Mouse (Mus musculus) frontal cortex, adult (tissue): Measurements from ENCODE around the gene Tex264.
"Not testable (repeated sequence)": the region's sequence is repeated elsewhere in the genome, so short reads cannot be mapped to it uniquely, and the experiment has no call there.

ENCODE experiments used
- ATAC-seq: cut with Nextera tagmentation; 2 replicates; pipeline ENCODE4 v1.9.2; 2017; ENCODE audit warnings: mild to moderate bottlenecking, moderate library complexity, mixed read lengths; ENCODE audit not compliant: low TSS enrichment

Gene Tex264

GRCm38 (mm10) chr9:106664433-106664832, 21.3 kb downstream of the Tex264 start:
- peak; percentile 89 for ATAC-seq

GRCm38 (mm10) chr9:106663200-106663599, 22.5 kb downstream of the Tex264 start:
- ATAC-seq = no peak

- no peak for ATAC-seq
Observed at GRCm38 (mm10) chr9:106659935-106660334, 25.8 kb downstream of the Tex264 start.

GRCm38 (mm10) chr9:106659441-106659840, 26.3 kb downstream of the Tex264 start:
- ATAC-seq = no peak

DNA sequence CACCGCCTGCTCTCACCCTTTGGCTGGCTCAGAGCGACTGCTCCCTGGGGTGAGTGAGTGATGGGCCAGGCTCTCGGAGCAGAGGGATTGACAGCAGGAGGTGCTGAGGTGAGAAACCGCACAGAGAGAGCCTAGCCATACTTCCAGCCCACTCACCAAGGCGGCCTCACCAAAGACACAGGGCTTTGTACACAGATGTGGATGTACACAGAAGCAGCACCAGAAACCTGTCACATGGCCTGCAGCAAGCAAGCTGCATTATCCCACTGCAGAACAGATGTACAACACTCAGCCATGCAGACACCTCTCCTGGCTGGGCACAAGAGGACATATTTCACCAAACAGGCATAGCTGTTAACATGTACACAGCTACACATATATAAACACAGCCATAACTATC, 28.1 kb downstream of the Tex264 start:
- peak; percentile 21; the same call in 1 of the 2 replicates for ATAC-seq

DNA sequence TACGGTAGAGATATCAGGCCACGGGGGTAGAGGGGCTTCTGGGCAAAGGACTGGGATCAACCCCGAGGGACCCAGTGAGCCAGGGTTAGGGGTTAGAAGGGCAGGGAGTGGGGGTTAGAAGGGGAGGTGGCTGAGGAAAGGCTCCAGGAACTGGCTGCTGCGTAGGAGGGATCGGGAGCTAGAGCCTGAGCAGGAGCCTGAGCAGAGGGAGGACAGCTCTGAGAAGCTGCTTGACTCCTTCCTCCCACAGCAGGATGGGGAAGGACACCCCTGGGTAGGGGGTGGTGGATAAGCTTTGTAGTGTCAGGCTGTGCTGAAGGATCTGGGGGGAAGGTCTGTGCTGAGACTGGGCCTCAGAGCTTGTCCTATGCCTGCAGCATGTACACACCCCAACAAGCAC, 28.9 kb downstream of the Tex264 start:
- ATAC-seq = peak; percentile 38

GRCm38 (mm10) chr9:106655884-106656720, 29.6 kb downstream of the Tex264 start, which contains the start of gene Grm2:
Gene Grm2 (minus strand): TSS chr9:106656082.
- no peak for ATAC-seq

DNA sequence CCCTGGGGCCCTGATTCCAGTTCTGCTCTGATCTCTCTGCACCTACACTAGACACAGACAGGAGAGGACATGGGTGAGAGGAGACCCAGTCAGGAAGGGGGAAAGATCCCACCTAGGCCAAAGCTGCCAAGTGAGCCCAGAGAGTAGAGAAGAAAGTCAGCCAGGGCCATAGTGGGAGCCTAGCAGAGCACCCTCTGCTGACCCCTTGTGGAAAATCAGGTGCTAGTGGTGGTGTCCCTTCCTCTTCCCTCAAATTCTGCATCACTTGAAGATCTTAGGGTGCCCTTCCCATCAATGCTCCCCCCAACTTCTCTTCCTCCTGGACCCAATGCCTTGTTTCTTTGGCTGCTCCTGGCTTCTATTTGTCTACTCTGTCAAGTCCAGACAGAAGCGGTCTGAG, 33.0 kb downstream of the Tex264 start:
- no peak for ATAC-seq

DNA sequence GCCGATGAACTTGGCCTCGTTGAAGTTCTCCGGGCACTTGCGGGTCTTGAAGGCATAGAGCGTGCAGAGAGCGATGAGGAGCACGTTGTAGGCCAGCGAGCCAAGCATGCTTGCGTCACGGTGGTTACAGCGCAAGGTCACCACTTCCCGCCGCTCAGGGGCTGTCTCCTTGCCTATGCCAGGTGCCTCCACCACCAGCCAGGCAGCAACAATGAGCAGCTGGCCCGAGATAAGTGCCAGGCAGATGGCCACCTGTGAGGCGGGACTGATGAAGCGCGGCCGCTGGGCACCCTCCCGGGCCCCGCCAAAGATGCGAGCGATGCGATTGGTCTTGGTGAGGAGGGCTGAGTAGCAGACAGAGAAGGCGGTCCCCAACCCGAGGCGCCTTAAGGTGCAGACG, 38.5 kb downstream of the Tex264 start:
- no peak for ATAC-seq

DNA sequence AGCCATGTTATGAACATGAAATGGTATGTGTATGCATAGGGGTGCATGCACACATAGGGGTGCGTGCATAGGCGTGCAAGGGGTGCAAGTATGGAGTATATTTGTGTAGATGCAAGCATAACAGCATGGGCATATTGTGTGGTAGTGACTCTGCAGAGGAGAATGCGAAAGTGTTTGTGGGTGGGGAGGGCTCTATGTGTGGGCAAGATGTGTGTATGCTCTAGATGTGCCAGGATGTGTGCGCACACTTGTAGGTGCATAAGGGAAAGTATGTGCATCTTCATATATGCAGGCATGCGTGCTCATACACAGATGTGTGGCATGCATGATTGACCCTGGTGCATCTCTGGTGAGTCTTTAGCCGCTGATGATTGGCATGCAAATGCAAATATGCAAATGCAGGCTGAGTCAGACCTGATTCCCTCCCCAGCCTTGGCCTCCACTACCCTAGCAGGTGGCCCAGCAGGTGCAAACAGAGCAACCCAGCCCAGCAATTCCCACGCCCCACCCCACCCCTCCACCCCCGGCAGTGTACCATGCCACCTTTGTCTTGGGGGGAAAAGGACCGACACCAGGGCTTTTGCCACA, 39.9 kb downstream of the Tex264 start:
- ATAC-seq = peak; percentile 22

DNA sequence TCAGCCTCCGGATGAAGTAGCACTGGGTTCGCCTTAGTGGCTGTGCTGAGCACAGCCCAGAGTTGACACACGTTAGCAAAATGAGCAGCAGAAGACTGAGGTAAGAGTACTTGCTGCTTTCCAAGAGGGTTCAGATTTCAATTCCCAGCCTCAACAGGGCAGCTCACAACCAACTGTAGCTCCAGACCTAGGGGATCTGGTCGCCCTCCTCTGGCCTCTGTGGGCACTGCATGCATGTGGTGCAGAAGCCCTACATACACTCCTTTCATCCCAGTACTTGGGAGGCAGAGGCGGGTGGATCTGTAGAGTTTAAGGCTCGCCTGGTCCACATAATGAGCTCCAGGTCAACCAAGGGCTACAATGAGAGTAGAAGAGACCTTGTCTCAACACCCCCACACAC, 41.9 kb downstream of the Tex264 start:
- no peak for ATAC-seq

DNA sequence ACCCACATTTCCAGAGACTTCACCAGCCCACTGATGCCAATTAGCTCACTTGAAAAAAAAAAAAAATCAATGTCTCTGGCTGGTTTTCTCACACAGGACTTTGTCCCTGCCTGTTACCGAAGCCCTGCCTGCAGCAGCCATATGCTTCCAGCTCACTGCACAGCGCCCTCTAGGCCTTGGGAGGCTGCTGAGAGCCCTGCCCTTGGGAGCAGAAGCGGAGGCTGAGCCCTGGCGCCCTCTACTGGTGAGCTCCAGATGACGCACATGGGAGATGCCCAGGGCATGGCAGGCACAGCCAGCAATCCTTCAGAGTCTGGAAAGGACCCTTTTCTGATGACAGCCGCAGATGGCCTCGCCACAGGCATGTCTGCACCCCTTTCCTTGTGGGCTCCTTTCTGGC, 42.6 kb downstream of the Tex264 start:
- ATAC-seq = peak; percentile 48; the same call in 1 of the 2 replicates

DNA sequence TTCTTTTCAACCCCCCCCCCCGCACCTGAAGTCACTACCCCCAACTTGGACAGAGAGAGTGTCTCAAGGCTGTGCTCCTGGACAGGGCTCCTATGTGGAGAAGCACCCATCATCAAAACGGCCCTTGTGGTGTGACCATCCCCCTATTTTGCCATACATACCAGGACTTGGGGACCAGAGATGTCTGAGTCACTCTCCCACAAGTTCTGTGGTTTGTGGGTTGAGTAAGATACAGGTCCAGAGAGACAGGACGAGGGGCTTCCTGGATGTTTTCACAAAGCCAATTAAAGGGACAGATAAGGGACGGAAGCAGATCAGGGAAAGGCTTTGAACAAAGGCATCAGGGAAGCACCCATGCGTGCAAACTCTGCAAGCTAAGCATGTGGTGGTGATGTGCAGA, 44.4 kb downstream of the Tex264 start:
- no peak for ATAC-seq

- ATAC-seq = no peak
Observed at GRCm38 (mm10) chr9:106638154-106638553, 47.6 kb downstream of the Tex264 start.

DNA sequence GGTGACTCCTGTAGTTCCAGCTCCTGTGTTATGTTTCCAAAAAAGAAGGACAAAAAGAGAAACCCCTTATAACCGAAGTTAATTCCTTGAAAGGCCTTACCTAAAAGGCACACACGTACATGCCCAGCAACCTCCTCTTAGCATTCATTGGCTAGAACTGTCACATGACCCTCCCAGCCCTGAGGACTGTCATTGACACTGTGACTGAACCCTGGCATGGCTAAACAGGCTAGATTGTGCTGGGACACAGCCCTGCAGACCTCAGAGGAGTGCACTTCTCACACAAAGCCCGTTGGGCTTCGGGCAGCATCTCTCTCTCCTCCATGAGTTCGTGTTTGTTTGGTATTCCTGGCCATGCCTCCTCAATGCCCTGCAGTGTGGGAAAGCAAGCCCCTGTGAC, 53.5 kb downstream of the Tex264 start:
- ATAC-seq = no peak

- ATAC-seq = not testable (repeated sequence)
Observed at GRCm38 (mm10) chr9:106627796-106628195, 57.9 kb downstream of the Tex264 start.

- ATAC-seq = no peak
Observed at GRCm38 (mm10) chr9:106626282-106626681, 59.4 kb downstream of the Tex264 start, which contains the start of gene Iqcf6. Gene Iqcf6 (plus strand): TSS chr9:106626582.

GRCm38 (mm10) chr9:106617496-106617895, 68.2 kb downstream of the Tex264 start:
- ATAC-seq = no peak

DNA sequence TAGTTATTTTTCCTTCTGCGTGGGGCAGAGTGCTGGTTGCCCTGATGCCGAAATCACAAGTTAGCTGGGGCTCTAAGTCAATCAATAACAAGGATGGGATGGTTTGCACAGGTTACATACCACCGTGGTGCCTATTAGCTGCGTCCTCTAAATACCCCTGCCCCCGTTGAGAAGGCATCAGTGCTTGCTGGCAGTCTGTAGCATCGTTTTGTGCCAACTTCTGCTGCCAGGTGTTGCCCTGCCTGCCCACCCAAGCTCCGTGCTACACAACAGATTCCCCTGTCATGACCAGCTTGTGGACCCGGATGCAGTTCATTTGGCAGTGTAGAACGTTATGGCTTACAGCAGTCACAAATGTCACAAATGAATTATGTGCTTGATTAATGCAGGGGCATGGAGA, 69.4 kb downstream of the Tex264 start:
- ATAC-seq = no peak

GRCm38 (mm10) chr9:106614616-106615015, 71.1 kb downstream of the Tex264 start:
- no peak for ATAC-seq

- no peak for ATAC-seq
Observed at GRCm38 (mm10) chr9:106613951-106614350, 71.8 kb downstream of the Tex264 start.

DNA sequence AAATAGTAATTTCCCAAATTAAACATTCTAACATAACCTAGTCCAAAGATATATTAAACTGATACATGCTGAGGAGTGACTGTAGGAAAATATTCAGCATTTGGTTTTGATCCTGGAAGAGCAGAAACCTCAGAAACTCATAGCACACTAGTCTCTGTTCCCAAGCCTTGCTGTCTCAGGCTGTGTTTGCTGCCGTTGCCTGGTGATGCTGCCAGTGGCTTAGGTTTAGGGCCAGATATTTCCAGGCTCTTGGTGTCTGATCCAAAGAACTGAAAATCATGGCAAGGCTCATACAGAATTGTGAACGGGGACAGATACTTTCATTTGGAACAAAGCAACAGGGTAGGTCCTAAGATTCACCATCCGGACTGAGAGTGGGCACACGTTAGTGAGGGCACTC, 75.0 kb downstream of the Tex264 start:
- ATAC-seq = no peak
